Mouse (Mus musculus) cerebellum, adult 2 months (tissue): ENCODE measurements around the gene Antxr2.

Experiments used
- CTCF ChIP-seq: fragments of 200-500 bp; IDR thresholded peaks from 2 replicates; pipeline ENCODE4 v1.5.1; 2011; ENCODE audit warnings: low read depth, mild to moderate bottlenecking, control low read depth, low read length, moderate library complexity, borderline replicate concordance; ENCODE audit not compliant: insufficient read depth
- POLR2A ChIP-seq: fragments of 200-500 bp; IDR thresholded peaks from 2 replicates; pipeline ENCODE4 v1.6.1; 2011; ENCODE audit warnings: low read length, control low read depth, borderline replicate concordance; ENCODE audit not compliant: insufficient read depth

DNA sequence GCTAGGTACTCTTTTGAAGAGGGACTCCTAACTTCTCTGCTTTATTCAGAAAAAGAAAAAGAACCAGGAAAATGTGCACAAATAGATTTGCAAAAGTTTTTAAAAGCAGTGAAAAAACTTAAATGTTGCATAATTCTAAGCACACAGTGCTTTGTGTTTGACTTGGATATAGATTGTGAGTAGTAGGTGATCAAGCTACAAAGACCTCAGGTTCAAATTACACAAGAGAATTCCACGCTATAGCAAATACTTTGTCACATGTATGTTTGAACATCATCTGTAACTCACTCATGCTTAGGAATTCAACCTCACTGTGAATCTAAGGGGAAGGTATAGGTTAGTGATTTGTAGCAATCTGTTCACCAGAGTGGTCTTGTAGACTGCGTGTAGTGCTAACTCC lies 153.9 kb downstream of the Antxr2 start:
- TF ChIP-seq POLR2A = no peak
- no peak for TF ChIP-seq CTCF
